Mouse (Mus musculus): ENCODE measurements at regions not wholly inside any gene's neighbourhood (a gene's known extent, or its start where the extent isn't known, plus 50 kb on each side); places are given as distances from the start of the nearest gene placed in this dataset.

DNA sequence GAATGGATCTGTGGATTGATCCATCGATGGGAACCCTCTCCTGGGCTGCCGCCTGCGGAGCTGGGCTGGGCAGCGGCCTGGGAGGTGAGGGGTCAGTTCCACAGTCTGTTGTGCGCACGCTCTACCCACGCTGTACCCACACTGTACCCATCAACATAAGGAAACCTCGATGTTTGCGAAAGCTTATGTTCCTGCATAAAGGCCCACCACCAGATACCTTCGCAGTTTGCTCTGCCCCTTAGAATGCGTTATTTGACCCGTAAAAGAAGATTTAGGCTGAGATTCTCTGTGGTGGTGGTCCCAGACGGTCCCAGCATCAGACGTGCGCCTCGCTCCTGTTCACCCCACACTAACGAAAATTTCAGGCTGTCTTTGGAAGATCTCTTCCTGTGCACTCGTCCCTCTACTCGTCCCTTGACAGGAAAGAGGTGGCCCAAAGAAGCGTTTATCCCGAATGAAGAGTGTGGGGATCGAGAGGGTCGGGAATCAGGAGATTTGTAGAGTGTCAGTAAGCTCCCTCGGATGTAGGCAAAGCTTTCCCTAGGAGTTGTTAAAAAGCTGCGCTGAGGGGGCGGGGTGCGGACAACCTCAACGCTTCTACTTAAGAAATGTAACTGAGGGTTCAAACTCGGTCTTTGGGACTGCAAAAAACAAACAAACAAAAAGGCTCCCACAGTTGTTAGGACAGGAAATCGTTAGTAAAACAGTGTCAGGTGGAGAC, 123.9 kb downstream of the Tmem161b start:
- in situ Hi-C loops (cut with MboI, MseI) = loop anchor here (5.0 kb wide), 1 partner anchor 629 kb away; no protein-coding TSS in a partner anchor

- in situ Hi-C loops (cut with MboI, MseI) = loop anchor here (5.0 kb wide), 1 partner anchor 629 kb away; no protein-coding TSS in a partner anchor
These were observed 124.5 kb downstream of the Tmem161b start for GRCm38 (mm10) chr13:84346569-84346968.

DNA sequence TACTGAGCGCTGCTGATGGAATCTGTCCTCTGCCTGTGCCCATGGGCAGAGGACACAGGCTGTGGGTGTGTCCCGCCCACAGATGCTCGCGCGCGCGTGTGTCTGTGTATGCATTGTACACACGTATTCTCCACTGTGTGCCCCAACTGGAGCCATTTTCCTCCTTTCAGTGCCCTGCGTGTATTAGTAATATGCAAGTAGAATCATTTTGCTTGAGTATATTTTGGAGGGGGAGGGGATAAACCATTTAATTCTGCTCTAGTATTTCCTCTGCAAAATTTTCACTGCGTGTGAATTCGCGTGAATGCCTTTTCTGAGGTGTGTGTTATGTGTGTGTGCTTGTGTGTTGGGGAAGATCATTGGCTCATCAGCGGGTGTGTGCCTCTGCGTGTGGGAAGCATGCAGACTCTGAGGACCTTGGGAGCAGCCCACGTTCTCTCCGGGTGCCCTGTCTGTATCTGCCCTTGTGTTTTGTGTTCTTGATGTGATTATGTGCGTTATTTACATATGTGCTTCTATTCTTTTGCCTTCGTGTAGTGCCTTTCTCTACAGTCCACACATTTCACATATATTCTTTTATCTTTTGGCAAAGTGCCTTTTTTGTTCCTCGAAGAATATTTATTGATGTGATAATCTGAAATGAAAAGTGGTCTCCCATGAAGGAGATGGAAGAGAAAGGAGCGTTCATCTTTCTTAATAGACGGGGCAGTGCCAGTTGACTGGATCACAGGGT, 125.3 kb downstream of the Tmem161b start:
- in situ Hi-C loops (cut with MboI, MseI) = loop anchor here (5.0 kb wide), 1 partner anchor 630 kb away; no protein-coding TSS in a partner anchor

- in situ Hi-C loops (cut with MboI, MseI) = loop anchor here (5.0 kb wide), 1 partner anchor 631 kb away; no protein-coding TSS in a partner anchor
These were observed 126.0 kb downstream of the Tmem161b start for GRCm38 (mm10) chr13:84347914-84348700.

DNA sequence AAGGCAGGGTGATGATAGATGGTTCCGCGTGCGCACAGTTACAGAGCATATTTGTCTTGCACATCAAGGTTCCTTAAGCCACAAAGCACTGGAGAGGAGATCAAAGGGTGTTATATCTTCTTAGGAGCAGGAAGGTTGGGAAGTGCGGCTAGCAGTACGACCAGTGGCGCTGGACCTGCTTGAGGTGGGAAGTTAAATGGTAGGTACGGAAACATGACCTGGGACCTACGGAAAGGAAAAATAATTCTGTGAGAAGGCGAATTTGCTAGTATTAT, 126.5 kb downstream of the Tmem161b start:
- in situ Hi-C loops (cut with MboI, MseI) = loop anchor here (5.0 kb wide), 1 partner anchor 631 kb away; no protein-coding TSS in a partner anchor

DNA sequence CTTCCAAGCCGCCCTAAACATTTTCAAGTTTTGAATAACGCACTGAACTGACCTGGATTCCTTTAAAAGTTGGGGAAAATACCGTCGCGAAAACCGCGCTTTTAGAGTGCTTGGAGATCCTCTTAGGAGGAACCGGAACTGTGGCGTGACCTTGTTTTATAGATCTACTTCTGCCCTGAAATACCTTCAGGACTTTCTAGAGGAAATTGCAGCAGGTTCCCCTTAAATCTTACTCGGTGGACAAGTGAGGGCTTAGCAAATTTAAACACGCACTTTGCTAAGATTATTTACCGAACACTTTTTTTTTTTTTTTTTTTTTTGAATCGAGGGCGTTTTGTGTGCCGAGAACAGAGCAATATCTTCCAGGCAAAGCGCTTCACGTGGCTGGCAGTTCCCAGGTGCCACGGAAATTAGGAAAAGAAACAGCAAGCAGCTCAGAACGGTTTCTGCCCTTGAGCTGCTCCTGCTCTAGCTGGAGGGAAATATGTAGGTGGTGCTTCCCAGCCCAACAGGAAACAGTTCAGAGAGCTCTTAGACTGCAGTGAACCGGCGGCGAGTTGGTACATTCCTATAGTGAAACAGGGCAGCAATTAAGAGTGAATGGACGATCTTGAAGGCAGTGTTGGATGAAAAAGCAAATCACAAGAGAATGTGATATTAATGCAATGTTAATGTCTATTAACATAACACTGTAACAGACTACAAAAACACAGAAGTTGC, 127.1 kb downstream of the Tmem161b start:
- in situ Hi-C loops (cut with MboI, MseI) = loop anchor here (5.0 kb wide), 1 partner anchor 632 kb away; no protein-coding TSS in a partner anchor

DNA sequence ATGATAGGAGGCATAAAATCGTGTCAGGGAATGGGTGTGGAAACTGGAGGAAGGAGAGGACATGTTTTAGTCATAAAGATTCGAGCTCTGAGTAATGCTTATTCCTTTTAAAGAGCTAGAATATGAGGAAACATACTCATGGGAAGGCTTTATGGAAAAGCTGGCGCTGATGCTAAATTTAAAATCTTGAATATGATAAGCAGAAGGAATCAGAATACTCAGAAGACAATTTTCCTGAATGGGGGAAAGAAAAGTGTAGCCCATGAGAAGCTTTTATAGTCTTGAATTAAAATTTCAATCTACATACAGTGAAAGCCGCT, 127.6 kb downstream of the Tmem161b start:
- in situ Hi-C loops (cut with MboI, MseI) = loop anchor here (5.0 to 25.0 kb wide), 2 partner anchors 413 to 632 kb away; no protein-coding TSS in a partner anchor

- in situ Hi-C loops (cut with MboI, MseI) = loop anchor here (25.0 kb wide), 1 partner anchor 412 kb away; no protein-coding TSS in a partner anchor
These were observed 128.7 kb downstream of the Tmem161b start for GRCm38 (mm10) chr13:84350791-84351190.

DNA sequence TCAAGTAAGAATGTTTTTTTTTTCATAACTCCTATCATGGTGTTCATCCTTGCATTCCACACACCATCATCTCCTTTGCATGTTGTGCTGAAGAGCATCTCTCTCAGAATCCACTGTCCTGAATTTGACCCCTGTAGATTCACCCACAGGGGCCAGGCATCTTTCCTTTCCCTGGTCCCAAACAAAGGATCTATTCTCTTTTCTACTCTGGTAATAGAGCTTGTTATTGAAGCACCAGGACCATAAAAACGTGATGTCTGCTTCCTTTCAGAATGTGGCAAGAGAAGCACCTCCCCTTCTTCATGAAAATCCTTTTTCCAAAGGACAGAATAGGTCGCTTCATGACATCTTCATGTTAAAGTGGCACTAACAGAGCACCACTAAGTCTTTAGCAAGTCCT, 134.4 kb downstream of the Tmem161b start:
- in situ Hi-C loops (cut with MboI, MseI) = loop anchor here (25.0 kb wide), 1 partner anchor 406 kb away; no protein-coding TSS in a partner anchor

DNA sequence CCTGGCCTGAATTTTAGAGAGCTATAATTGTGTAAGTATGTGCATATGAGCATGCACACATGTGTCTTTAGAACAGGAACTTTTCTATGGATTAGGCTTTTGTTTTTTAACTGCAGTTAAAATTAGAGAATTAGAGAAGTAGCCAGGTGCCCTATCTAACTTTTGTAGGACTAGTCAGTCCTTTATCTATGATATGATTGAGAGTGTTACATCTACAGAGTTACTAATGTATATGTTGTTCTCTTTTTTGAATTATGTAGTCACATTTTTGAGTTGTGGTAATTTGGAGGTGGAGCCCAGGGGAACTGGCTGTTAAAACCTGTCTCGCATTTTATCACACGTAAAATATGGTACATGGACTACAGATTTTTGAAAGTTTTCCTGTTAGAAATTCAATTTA, 138.4 kb downstream of the Tmem161b start:
- in situ Hi-C loops (cut with MboI, MseI) = loop anchor here (25.0 kb wide), 1 partner anchor 402 kb away; no protein-coding TSS in a partner anchor

GRCm38 (mm10) chr13:84364069-84364468, 142.0 kb downstream of the Tmem161b start:
- in situ Hi-C loops (cut with MboI, MseI) = loop anchor here (25.0 kb wide), 1 partner anchor 398 kb away; no protein-coding TSS in a partner anchor

GRCm38 (mm10) chr13:84365503-84365902, 143.4 kb downstream of the Tmem161b start:
- in situ Hi-C loops (cut with MboI, MseI) = loop anchor here (25.0 kb wide), 1 partner anchor 397 kb away; no protein-coding TSS in a partner anchor

DNA sequence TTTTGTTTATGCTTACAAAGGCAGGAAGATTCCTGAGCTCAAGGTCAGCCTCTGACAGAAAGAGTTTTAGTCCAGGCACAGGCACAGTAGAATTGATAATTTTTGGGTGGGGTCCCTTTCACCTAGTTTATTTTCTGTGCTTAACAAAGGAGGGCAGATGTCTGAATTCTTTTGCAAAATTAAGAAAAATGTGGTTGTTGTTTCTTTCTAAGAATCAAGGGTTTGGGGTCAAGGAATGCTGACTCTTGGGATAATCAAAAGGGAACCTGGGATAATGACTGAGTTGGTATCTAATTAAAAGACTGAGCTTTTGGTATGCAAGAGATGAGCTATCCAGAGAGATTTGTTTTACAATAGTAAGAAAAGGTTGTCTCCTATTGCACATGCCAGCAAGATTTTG, 143.9 kb downstream of the Tmem161b start:
- in situ Hi-C loops (cut with MboI, MseI) = loop anchor here (25.0 kb wide), 1 partner anchor 396 kb away; no protein-coding TSS in a partner anchor

DNA sequence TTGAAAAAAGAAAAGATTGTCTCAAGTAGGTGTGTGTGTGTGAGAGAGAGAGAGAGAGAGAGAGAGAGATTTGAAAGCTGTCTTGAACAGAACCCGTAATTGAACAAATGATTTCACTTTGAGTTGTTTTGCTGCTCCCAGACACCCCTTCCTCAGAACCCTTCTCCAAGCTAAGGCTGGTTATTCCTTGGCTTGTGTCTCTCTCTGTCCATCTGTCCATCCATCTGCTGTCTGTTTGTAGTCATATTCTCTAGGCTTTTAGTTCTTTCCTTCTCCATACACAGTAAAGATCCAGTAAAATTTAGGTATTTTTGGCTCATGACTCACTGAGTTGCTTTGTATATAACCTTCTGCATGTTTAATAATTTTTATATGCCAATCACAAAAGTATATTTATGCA, 144.7 kb downstream of the Tmem161b start:
- in situ Hi-C loops (cut with MboI, MseI) = loop anchor here (25.0 kb wide), 1 partner anchor 395 kb away; no protein-coding TSS in a partner anchor

DNA sequence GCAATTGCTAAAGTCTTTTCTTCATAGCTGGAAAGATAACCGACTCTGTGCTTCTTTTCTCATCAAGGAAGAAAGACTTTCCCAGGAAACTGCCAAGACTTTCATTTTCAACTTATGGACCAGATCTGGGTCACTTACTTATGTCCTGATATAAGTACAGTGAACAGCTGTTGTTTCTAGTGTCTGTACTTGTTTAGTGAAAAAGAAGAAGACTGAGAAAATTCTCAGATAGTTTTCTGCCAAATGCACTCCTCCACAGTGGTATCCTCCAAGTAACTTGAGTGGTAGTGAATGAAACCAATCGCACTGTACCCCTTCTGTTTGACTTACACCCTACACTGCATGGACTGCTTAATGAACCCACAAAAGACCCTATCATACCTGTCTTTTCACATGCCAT, 146.1 kb downstream of the Tmem161b start:
- in situ Hi-C loops (cut with MboI, MseI) = loop anchor here (25.0 kb wide), 1 partner anchor 394 kb away; no protein-coding TSS in a partner anchor

- in situ Hi-C loops (cut with MboI, MseI) = loop anchor here (25.0 kb wide), 1 partner anchor 388 kb away; no protein-coding TSS in a partner anchor
These were observed 152.7 kb downstream of the Tmem161b start for GRCm38 (mm10) chr13:84374711-84375257.

DNA sequence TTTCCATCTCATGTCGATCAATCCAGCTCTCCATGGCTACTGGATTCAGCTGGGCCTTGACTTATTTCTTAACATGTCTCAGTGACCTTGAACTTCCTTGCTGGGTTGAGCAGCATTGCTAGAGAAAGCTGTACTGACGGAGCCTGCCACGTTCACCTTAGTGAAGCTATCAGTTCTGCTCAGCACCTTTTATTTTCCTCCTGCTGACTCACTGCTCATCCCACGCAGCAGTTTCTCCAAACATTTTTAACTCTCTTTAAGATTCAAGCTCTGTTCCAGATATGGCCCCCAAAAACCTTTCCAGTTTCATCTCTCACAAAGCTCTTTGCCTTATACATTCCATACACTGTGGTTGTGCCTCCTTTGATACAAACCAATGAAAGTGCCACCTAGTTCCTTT, 153.8 kb downstream of the Tmem161b start:
- in situ Hi-C loops (cut with MboI, MseI) = no loop called here

DNA sequence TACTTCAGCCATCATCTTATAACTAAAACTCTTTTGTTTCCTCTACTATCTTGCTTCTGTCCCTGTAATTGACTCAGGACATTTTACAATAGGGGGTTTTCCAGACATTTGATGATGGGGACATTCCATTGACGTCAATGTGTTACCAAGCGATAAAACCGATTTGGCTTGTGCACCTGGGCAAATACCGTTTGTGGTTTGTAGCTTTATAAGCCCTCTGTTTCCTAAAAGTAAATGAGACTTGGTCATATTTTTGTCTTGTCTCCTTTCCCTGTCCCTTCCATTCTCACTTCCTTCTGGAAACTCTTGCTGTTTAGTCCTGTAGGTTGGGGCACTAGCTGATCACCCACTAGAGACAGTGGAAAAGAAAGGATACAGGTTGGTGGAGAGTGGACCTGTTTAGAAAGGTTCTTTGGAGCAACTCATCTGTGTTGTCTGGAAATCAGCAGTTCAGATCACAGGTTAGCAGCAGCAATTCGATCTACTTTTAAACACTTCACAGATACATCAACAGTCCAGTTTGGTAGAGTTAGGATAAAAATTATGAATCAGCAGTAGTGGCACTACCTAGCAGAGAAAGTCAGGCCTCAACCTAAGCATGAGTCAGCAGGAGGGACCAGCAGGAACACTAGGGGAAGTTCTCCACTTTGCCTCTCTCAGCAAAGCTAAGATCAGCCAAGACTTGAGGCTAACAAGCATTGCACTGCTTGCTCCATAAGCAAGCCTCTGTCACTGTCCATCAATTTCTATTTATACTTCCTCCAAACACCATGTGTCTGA, 156.6 kb downstream of the Tmem161b start:
- in situ Hi-C loops (cut with MboI, MseI) = no loop called here

DNA sequence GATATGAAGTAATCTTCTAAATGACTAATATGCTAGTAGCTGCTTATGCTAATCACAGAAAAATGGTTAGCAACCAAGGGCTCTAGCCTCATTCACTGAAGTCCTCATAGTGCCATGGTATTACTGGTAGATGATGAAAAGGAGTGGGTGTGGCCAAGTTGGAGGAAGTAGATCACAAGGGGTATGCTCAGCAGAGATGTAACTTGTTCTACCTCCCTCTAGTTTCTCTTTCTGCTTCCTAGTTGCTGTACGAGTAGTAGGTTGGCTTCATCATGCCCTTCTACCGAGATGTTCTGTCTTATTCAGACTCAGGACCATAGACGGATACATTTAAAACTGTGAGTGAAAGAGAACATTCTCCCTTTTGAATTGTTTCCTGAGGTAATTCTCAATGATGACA, 169.5 kb downstream of the Tmem161b start:
- in situ Hi-C loops (cut with MboI, MseI) = no loop called here
